Mouse (Mus musculus) megakaryocyte, embryonic 14.5 days (primary cell): Measurements from ENCODE around the gene Gm26920.

Experiments used
- FLI1 ChIP-seq: IDR thresholded peaks from 2 replicates; pipeline ENCODE4 v1.6.1; 2012; ENCODE audit warnings: low read length, inconsistent platforms, mixed read lengths
- GATA1 ChIP-seq: IDR thresholded peaks from 3 replicates; pipeline ENCODE4 v1.6.1; 2012; ENCODE audit warnings: mixed read lengths, low read length, inconsistent platforms, borderline replicate concordance

DNA sequence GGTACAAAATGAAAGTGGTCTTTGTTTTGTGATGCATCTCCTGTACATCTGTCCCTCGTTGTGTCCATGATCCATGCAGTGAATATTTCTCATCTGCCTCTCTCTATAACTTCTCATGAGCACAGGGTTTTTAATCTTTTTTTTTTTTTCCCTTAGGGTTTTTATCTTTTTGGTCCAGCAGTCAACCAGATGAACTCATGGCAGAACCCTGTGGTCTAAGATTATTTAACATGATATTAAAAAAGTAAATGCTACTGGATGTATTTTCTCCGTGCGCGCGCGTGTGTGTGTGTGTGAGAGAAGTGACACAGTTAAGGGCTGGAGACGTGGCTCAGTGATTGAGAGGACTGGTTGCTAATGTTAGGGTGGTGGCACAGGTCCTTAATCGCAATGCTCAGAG lies 39.7 kb upstream of the Gm26920 start:
- TF ChIP-seq GATA1: no peak
- no peak for TF ChIP-seq FLI1
